Mouse (Mus musculus) lung, embryonic 16.5 days (tissue): ENCODE measurements at regions not wholly inside any gene's neighbourhood (a gene's known extent, or its start where the extent isn't known, plus 50 kb on each side); places are given as distances from the start of the nearest gene placed in this dataset.

Experiments used
- ATAC-seq: fragments of 200-750 bp; cut with Nextera tagmentation; 2 replicates; pipeline ENCODE4 v1.8.0; 2017; ENCODE audit warnings: low read depth, mild to moderate bottlenecking, moderate library complexity
- H3K27ac ChIP-seq: fragments of 300-500 bp; sonication (generic); 2 replicates; pipeline ENCODE4 v1.5.1; 2014; ENCODE audit warnings: mild to moderate bottlenecking, control low read depth, low read length
- H3K27me3 ChIP-seq: fragments of 300-500 bp; sonication (generic); 2 replicates; pipeline ENCODE4 v1.6.1; 2014; ENCODE audit warnings: low read depth, low read length, mixed read lengths; ENCODE audit not compliant: control insufficient read depth, insufficient read depth
- H3K36me3 ChIP-seq: fragments of 300-500 bp; sonication (generic); 2 replicates; pipeline ENCODE4 v1.6.1; 2014; ENCODE audit warnings: low read length; ENCODE audit not compliant: control insufficient read depth, insufficient read depth
- H3K4me1 ChIP-seq: fragments of 300-500 bp; sonication (generic); replicated peaks from 2 replicates; pipeline ENCODE4 v1.6.1; 2014; ENCODE audit warnings: low read length, mixed read lengths; ENCODE audit not compliant: control insufficient read depth, insufficient read depth
- H3K4me2 ChIP-seq: fragments of 300-500 bp; sonication (generic); 2 replicates; pipeline ENCODE4 v1.6.1; 2014; ENCODE audit warnings: low read depth, low read length, control low read depth
- H3K4me3 ChIP-seq: fragments of 300-500 bp; sonication (generic); 2 replicates; pipeline ENCODE4 v1.5.1; 2014; ENCODE audit warnings: mild to moderate bottlenecking, low read length, control low read depth
- H3K9ac ChIP-seq: fragments of 300-500 bp; sonication (generic); 2 replicates; pipeline ENCODE4 v1.6.1; 2014; ENCODE audit warnings: low read length, control low read depth
- H3K9me3 ChIP-seq: fragments of 300-500 bp; sonication (generic); 2 replicates; pipeline ENCODE4 v1.6.1; 2016; ENCODE audit warnings: low read length; ENCODE audit not compliant: control insufficient read depth
- WGBS: fragments of 180-500 bp; shearing (Covaris S2); extraction: QIAGEN DNeasy Blood & Tissue Kit; methylation state at CpG from one replicate; pipeline ENCODE4 v1.1.7; 2014; 5-methylcytosine and 5-hydroxymethylcytosine counted together

GRCm38 (mm10) chr11:45514415-45515271, 337.2 kb upstream of the Clint1 start:
- 75% methylated on average over 10 of the region's 10 CpGs for WGBS

GRCm38 (mm10) chr11:45524720-45525119, 327.1 kb upstream of the Clint1 start:
- H3K4me1 ChIP-seq, result no peaks in the 10 kb centered on the region

More at GRCm38 (mm10) chr11:45514415-45515271, 337.2 kb upstream of the Clint1 start:
- Histone ChIP-seq H3K9me3 (0 out of 2 replicates have a peak, but pooled peaks cover 3% of the 10 kb centered on the region), H3K36me3 (no peaks in the 10 kb centered on the region), H3K27me3 (no peaks in the 10 kb centered on the region), H3K4me1 (no peaks in the 10 kb centered on the region), H3K27ac (no peak overlapping the region), H3K4me2 (no peak overlapping the region), H3K9ac (no peak overlapping the region), H3K4me3 (no peak overlapping the region)
- no peak for ATAC-seq

GRCm38 (mm10) chr11:45531044-45531626, 320.7 kb upstream of the Clint1 start:
- H3K4me1 ChIP-seq, result no peaks in the 10 kb centered on the region
- H3K4me3 ChIP-seq, result no peak overlapping the region
- WGBS, result 87% methylated on average over 9 of the region's 9 CpGs
- H3K4me2 ChIP-seq, result no peak overlapping the region
- no peaks in the 10 kb centered on the region for H3K9me3 ChIP-seq
- no peaks in the 10 kb centered on the region for H3K36me3 ChIP-seq
- no peak overlapping the region for H3K27ac ChIP-seq
- H3K27me3 ChIP-seq, result no peaks in the 10 kb centered on the region
- no peak overlapping the region for H3K9ac ChIP-seq
- no peak for ATAC-seq

More at GRCm38 (mm10) chr11:45524720-45525119, 327.1 kb upstream of the Clint1 start:
- Histone ChIP-seq H3K27me3 (no peaks in the 10 kb centered on the region), H3K4me2 (no peak overlapping the region), H3K9me3 (no peaks in the 10 kb centered on the region), H3K27ac (no peak overlapping the region), H3K36me3 (no peaks in the 10 kb centered on the region), H3K9ac (no peak overlapping the region), H3K4me3 (no peak overlapping the region)
- 59% methylated on average over 6 of the region's 6 CpGs for WGBS
- no peak for ATAC-seq

- WGBS, result 42% methylated on average over 7 of the region's 7 CpGs
- Histone ChIP-seq H3K4me1 (peaks cover 3% of the 10 kb centered on the region), H3K9me3 (no peaks in the 10 kb centered on the region), H3K4me3 (no peak overlapping the region), H3K27ac (no peak overlapping the region), H3K36me3 (no peaks in the 10 kb centered on the region), H3K4me2 (no peak overlapping the region), H3K9ac (no peak overlapping the region), H3K27me3 (no peaks in the 10 kb centered on the region)
- no peak for ATAC-seq
These were observed 318.3 kb upstream of the Clint1 start for GRCm38 (mm10) chr11:45533402-45534056.

- WGBS, result 33% methylated on average over 8 of the region's 8 CpGs
- no peak overlapping the region for H3K27ac ChIP-seq
- H3K9ac ChIP-seq, result no peak overlapping the region
- no peaks in the 10 kb centered on the region for H3K27me3 ChIP-seq
- H3K36me3 ChIP-seq, result no peaks in the 10 kb centered on the region
- no peak for ATAC-seq
- no peak overlapping the region for H3K4me2 ChIP-seq
- no peak overlapping the region for H3K4me3 ChIP-seq
- peaks cover 5% of the 10 kb centered on the region for H3K4me1 ChIP-seq
- H3K9me3 ChIP-seq, result no peaks in the 10 kb centered on the region
These were observed 316.3 kb upstream of the Clint1 start for GRCm38 (mm10) chr11:45535501-45536025.

- Histone ChIP-seq H3K9ac (no peak overlapping the region), H3K9me3 (no peaks in the 10 kb centered on the region), H3K4me2 (no peak overlapping the region), H3K27me3 (no peaks in the 10 kb centered on the region), H3K4me3 (no peak overlapping the region), H3K36me3 (no peaks in the 10 kb centered on the region), H3K4me1 (peaks cover 5% of the 10 kb centered on the region), H3K27ac (no peak overlapping the region)
- WGBS, result 50% methylated on average over 7 of the region's 7 CpGs
- ATAC-seq, result peak; percentile 76
These were observed 313.8 kb upstream of the Clint1 start for GRCm38 (mm10) chr11:45538011-45538410.

GRCm38 (mm10) chr11:45539459-45539858, 312.4 kb upstream of the Clint1 start:
- Histone ChIP-seq H3K9ac (no peak overlapping the region), H3K27me3 (no peaks in the 10 kb centered on the region), H3K4me3 (no peak overlapping the region), H3K27ac (no peak overlapping the region), H3K9me3 (no peaks in the 10 kb centered on the region), H3K36me3 (no peaks in the 10 kb centered on the region), H3K4me1 (peaks cover 5% of the 10 kb centered on the region), H3K4me2 (no peak overlapping the region)
- ATAC-seq, result peak; percentile 69; the same call in 1 of the 2 replicates
- WGBS, result 41% methylated on average over 4 of the region's 4 CpGs

GRCm38 (mm10) chr11:45544531-45544930, 307.3 kb upstream of the Clint1 start:
- Histone ChIP-seq H3K27ac (no peak overlapping the region), H3K4me3 (no peak overlapping the region), H3K4me2 (no peak overlapping the region), H3K27me3 (no peaks in the 10 kb centered on the region), H3K9me3 (no peaks in the 10 kb centered on the region), H3K4me1 (no peaks in the 10 kb centered on the region), H3K9ac (no peak overlapping the region), H3K36me3 (no peaks in the 10 kb centered on the region)
- ATAC-seq, result no peak
- 31% methylated on average over 3 of the region's 3 CpGs for WGBS
